Mouse (Mus musculus) CH12.LX (cell line): ENCODE results near the gene Teddm1b.

ENCODE experiments used
- CHD2 ChIP-seq: IDR thresholded peaks from 2 replicates; pipeline ENCODE4 v1.6.1; 2011; ENCODE audit warnings: low read length, improper control_type of control experiment
- CTCF ChIP-seq, 2 experiments: IDR thresholded peaks in 1 of 2; conservative IDR thresholded peaks in 1 of 2; 2 replicates each; pipeline ENCODE4 v1.5.1; 2011 to 2012; ENCODE audit warnings: low read depth in 2 of 2, low read length in 2 of 2, improper control_type of control experiment in 1 of 2, inconsistent platforms in 1 of 2, mild to moderate bottlenecking in 1 of 2, moderate library complexity in 1 of 2
- ELF1 ChIP-seq: IDR thresholded peaks from 2 replicates; pipeline ENCODE4 v1.6.1; 2014; ENCODE audit warnings: low read depth, mild to moderate bottlenecking, inconsistent platforms, low read length, improper control_type of control experiment
- EP300 ChIP-seq: IDR thresholded peaks from 2 replicates; pipeline ENCODE4 v1.6.1; 2011; ENCODE audit warnings: low read length, improper control_type of control experiment
- GABPA ChIP-seq: IDR thresholded peaks from 2 replicates; pipeline ENCODE4 v1.6.1; 2012; ENCODE audit warnings: low read depth, low read length, improper control_type of control experiment, inconsistent platforms; ENCODE audit not compliant: insufficient replicate concordance
- MAFK ChIP-seq: IDR thresholded peaks from 2 replicates; pipeline ENCODE4 v1.6.1; 2011; ENCODE audit warnings: low read length, improper control_type of control experiment; ENCODE audit not compliant: insufficient replicate concordance
- MAX ChIP-seq: IDR thresholded peaks from 2 replicates; pipeline ENCODE4 v1.6.1; 2011; ENCODE audit warnings: low read length, improper control_type of control experiment
- NRF1 ChIP-seq: IDR thresholded peaks from 2 replicates; pipeline ENCODE4 v1.6.1; 2014; ENCODE audit warnings: low read depth, mild to moderate bottlenecking, inconsistent platforms, low read length, improper control_type of control experiment, moderate library complexity
- PAX5 ChIP-seq: IDR thresholded peaks from 2 replicates; pipeline ENCODE4 v1.6.1; 2012; ENCODE audit warnings: low read length, inconsistent platforms, mixed read lengths
- POLR2A ChIP-seq: IDR thresholded peaks from 2 replicates; pipeline ENCODE4 v1.6.1; 2011; ENCODE audit warnings: low read depth, mild to moderate bottlenecking, improper control_type of control experiment, low read length
- POLR2AphosphoS2 ChIP-seq: IDR thresholded peaks from 2 replicates; pipeline ENCODE4 v1.6.1; 2011; ENCODE audit warnings: low read depth, low read length, improper control_type of control experiment
- ZC3H11A ChIP-seq: IDR thresholded peaks from 2 replicates; pipeline ENCODE4 v1.6.1; 2012; ENCODE audit warnings: low read depth, mild to moderate bottlenecking, inconsistent platforms, low read length, improper control_type of control experiment
- ZNF384 ChIP-seq: IDR thresholded peaks from 2 replicates; pipeline ENCODE4 v1.6.1; 2012; ENCODE audit warnings: low read depth, low read length, improper control_type of control experiment, inconsistent platforms

DNA sequence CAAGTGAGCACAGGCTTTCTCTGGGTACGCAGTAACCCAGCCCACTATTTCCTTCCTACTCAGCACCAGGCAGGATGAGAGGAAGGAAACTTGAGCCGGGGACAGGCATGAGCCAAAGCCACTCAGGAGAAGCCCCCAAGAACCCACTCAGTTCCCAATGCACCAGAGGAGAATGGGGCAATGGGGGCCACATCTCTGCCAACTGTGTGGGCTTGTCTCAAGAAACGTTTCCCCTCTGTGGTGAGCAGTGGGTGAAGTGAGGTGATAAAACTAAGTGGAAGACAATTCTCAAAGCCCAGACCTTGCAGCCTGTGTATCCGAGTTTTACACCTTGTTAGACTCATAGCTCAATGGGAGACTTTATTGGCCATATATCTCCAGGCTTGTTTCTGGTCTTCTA is 17.3 kb downstream of the Teddm1b start, which contains the start of gene Teddm1a:
- TF ChIP-seq ZNF384 (no peak), MAFK (no peak), EP300 (no peak), MAX (no peak), CTCF (conservative IDR thresholded peaks at IDR 0.05 in 1 of 2, IDR thresholded peaks at IDR 0.05 in 1 of 2; ENCODE audit: low read depth in 2 of 2, low read length in 2 of 2) (no peak), ELF1 (no peak), POLR2A (no peak), CHD2 (no peak), ZC3H11A (no peak), GABPA (no peak), NRF1 (no peak), PAX5 (no peak), POLR2AphosphoS2 (no peak)
